Mouse (Mus musculus): Measurements from ENCODE around the gene Nup107.

- TF ChIP-seq MAX (IDR thresholded peaks at IDR 0.05; ENCODE audit: low read length) (no peak), JUND (conservative IDR thresholded peaks at IDR 0.05; ENCODE audit: low read depth, low read length) (no peak), CTCF (conservative IDR thresholded peaks at IDR 0.05 in 1 of 2, IDR thresholded peaks at IDR 0.05 in 1 of 2; ENCODE audit: low read depth in 2 of 2, low read length in 2 of 2) (no peak)
These were observed 36.0 kb upstream of the Nup107 start for GRCm38 (mm10) chr10:117828536-117828935.

Data from CH12.LX (cell line).